Mouse (Mus musculus): ENCODE data around the gene Ccdc124.

- TF ChIP-seq CTCF (IDR thresholded peaks at IDR 0.05; ENCODE audit: low read depth) (no peak), EP300 (optimal IDR thresholded peaks at IDR 0.05) (no peak)
Measured at GRCm38 (mm10) chr8:70884683-70885082, 10.9 kb upstream of the Ccdc124 start.

Measured in stomach, postnatal 0 days (tissue).